Mouse (Mus musculus) kidney, adult 18-20 months (tissue): ENCODE results near the gene Nudt14.
A peak's percentile ranks its signal among the peaks of the same experiment; 100 is the strongest.

Source experiments
- DNase-seq: peaks from one replicate; pipeline ENCODE4 v3.0.0; 2021

Nudt14 gene

GRCm38 (mm10) chr12:112947307-112947706 is 5.4 kb upstream of the Nudt14 start:
- DNase-seq = peak; percentile 47

GRCm38 (mm10) chr12:112943669-112944068 is 1.7 kb upstream of the Nudt14 start:
- DNase-seq = no peak

- peak; percentile 31 for DNase-seq
These were observed 658 bp downstream of the Nudt14 start for GRCm38 (mm10) chr12:112941156-112941775.

- DNase-seq = no peak
These were observed 1.2 kb downstream of the Nudt14 start for GRCm38 (mm10) chr12:112940710-112941109.

- DNase-seq = no peak
These were observed 1.7 kb downstream of the Nudt14 start for GRCm38 (mm10) chr12:112940238-112940637.

- no peak for DNase-seq
These were observed 2.9 kb downstream of the Nudt14 start for GRCm38 (mm10) chr12:112938873-112939565.

- DNase-seq = no peak
These were observed 3.6 kb downstream of the Nudt14 start for GRCm38 (mm10) chr12:112938366-112938765.

GRCm38 (mm10) chr12:112937906-112938305 is 4.0 kb downstream of the Nudt14 start:
- no peak for DNase-seq

- DNase-seq = no peak
These were observed 9.3 kb downstream of the Nudt14 start for GRCm38 (mm10) chr12:112932647-112933046.

- peak; percentile 51 for DNase-seq
These were observed 12.2 kb downstream of the Nudt14 start, which contains the start of gene Jag2 for GRCm38 (mm10) chr12:112929562-112930352. Gene Jag2 (minus strand): TSS chr12:112929776.

GRCm38 (mm10) chr12:112928401-112929241 is 13.3 kb downstream of the Nudt14 start:
- DNase-seq = no peak

GRCm38 (mm10) chr12:112927265-112927664 is 14.7 kb downstream of the Nudt14 start:
- DNase-seq = no peak

GRCm38 (mm10) chr12:112925950-112926349 is 16.0 kb downstream of the Nudt14 start:
- DNase-seq = no peak

GRCm38 (mm10) chr12:112922541-112922940 is 19.4 kb downstream of the Nudt14 start:
- DNase-seq = no peak

- DNase-seq = no peak
These were observed 20.4 kb downstream of the Nudt14 start for GRCm38 (mm10) chr12:112921518-112921917.

- DNase-seq = no peak
These were observed 24.0 kb downstream of the Nudt14 start for GRCm38 (mm10) chr12:112917906-112918305.

GRCm38 (mm10) chr12:112917486-112917885 is 24.4 kb downstream of the Nudt14 start:
- peak; percentile 32 for DNase-seq

GRCm38 (mm10) chr12:112916698-112917400 is 25.1 kb downstream of the Nudt14 start:
- no peak for DNase-seq

GRCm38 (mm10) chr12:112915587-112915986 is 26.3 kb downstream of the Nudt14 start:
- DNase-seq = no peak

- DNase-seq = no peak
These were observed 27.4 kb downstream of the Nudt14 start for GRCm38 (mm10) chr12:112914527-112914926.

GRCm38 (mm10) chr12:112912951-112913745 is 28.8 kb downstream of the Nudt14 start:
- no peak for DNase-seq
